Mouse (Mus musculus) bone marrow, adult 2 months (tissue): ENCODE measurements around the gene Txnrd1.

Experiments
- CTCF ChIP-seq: fragments of 200-500 bp; IDR thresholded peaks from 2 replicates; pipeline ENCODE4 v1.5.1; 2011; ENCODE audit warnings: low read length, control low read depth; ENCODE audit not compliant: control insufficient read depth, insufficient read depth
- POLR2A ChIP-seq: fragments of 200-500 bp; IDR thresholded peaks from 2 replicates; pipeline ENCODE4 v1.6.1; 2011; ENCODE audit warnings: low read depth, mild to moderate bottlenecking, control low read depth, low read length, borderline replicate concordance; ENCODE audit not compliant: control insufficient read depth

DNA sequence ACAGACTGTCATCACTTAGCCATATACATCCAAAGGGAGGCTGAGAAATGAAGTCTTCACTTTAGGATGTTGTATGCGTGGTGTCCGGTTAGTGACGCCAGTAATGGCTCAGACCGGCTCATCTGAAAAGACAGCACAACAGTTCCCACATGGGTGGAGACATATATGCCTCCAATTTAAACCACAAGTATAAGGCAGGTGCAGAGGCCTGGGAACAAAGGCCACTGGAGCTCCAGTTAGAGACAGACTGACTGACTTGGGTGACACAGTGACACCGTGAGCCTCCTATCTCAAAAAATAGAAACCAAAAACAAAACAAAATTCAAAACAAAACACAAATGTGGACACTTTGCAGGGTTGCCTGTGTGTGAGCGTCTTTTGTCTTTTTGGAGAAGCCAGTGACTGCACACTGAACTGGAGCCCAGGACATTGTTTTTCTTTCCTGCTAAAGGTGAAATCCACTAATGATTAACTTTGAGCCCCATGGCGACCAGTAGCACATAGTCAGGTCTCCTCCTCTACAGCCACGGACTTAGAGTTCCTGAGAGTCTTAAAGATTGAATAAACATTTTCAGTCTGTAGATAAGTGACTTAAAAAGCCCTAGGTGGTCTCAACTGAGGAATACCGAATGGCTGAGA lies 14.2 kb downstream of the Txnrd1 start:
- TF ChIP-seq CTCF: no peak
- no peak for TF ChIP-seq POLR2A
